Mouse (Mus musculus) kidney, postnatal 4 days (tissue): ENCODE results near the gene Gm20388.

Source experiments
- DNase-seq, 2 experiments: peaks; one replicate each; pipeline ENCODE4 v3.0.0; 2021; ENCODE audit warnings: mixed read lengths in 2 of 2

Gene Gm20388

DNA sequence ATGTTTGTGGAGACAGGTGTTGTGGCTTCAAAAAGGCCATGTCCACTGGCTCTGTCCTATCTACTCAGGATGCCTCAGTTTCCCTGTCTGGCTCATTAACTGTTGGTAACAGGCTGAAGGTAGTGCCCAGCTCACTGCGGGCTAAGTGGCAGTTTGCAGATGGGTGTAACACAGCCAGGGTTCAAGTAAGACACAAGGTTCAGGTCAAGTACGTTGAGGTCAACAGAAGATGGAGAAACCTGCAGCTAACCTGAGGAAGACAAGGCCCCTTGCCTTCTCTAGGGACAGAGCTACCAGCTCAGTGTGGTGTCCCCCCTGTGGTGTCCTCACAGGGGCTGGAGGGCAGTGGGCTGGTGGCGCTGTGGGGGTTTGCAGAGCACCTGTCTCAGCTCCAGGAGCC lies 1969.1 kb downstream of the Gm20388 start:
- no peak for DNase-seq

DNA sequence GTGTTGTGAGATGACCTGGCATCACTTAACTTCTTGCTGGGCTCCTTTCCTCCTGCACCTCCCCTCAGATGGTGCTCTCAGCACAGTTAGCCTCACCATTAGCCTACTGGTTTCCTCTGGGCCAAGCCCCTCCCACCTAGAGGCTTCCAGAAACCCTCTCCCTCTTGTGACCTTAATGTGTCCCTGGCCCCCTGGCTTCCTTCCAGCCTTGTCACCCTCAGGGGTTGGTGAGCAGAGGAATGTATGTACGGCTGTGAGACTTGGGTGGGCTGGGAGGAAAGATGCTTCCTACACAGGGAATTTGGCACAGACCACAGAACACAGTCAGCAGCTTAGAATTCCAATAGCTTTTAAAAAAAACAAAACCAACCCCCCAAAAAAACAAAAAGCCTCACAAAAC lies 1970.2 kb downstream of the Gm20388 start:
- DNase-seq, result peak; percentile 57 to 64

DNA sequence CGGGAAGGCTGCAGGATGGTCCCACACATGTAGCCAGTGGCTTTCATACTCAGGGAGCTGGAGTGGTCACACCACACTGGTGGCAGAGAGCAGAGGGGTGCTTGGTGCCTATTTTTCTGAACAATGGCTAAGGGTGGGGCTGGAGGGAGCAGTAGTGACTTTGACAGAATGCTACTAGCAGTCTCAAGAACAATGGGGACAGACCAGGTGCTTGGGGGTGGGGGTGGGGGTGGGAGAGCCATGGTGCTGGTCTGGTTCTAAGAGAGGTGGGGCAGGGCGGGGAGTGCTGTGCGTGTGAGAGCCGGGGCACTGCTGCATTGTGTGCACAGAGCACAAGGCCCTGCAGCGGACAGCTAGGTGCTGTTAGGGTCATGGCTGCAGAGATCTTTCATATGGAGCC lies 1971.3 kb downstream of the Gm20388 start:
- no peak for DNase-seq

DNA sequence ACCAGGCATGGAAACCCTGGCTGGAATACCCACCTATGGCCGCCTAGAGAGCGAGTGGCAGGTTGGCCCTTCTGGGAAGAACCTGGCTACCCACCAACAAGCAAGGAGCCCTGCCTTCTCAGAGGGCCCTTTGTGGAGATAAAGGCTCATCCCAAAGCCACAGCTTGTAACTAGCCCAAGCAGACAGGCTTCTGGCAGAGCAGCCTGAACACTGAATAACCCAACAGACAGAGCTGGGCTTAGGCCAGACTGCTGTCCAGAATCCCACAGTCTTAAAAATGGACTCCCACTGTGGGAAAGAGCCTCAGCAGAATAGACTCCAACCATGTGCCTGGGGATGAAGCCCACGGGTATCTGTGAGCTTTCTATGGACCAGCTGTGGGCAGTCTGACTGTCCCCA lies 1973.5 kb downstream of the Gm20388 start:
- DNase-seq, result no peak

DNA sequence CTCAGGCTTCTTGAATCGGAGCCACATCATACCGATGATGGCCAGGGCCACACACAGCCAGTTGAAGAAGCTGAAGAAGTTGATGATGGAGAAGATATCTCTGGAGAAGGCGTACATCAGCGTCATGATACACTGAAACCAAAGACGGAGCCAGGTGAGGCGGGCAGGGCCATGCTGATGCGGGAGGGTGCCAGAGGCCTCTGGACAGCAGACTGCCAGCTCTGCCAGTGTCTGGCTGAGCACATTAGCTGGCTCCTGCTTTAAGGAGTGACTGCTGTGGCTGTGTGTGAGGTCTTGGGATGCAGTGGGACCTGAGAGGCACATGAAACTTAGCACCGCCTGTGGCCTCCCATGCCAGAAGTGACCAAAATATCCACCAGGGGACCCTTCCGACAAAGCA lies 1974.4 kb downstream of the Gm20388 start:
- DNase-seq, result no peak

DNA sequence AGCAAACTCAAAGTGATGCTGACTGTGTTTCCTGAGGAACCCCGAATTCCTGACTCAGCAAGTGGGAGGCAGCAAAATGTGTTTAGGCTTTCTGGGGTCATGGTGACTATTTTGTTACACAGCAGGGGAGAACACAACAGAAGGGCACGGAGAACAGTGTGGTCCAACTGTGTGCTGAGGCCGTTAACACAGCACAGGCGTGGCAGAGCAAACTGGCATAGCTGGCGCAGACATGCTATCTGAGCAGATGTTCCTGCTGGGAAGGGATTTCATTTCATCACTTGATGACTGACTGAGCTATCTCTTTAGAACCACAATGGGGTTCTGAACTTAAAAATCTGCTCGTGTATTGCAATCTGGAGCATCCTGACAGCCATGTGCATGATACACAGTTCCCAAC lies 1974.8 kb downstream of the Gm20388 start:
- no peak for DNase-seq

DNA sequence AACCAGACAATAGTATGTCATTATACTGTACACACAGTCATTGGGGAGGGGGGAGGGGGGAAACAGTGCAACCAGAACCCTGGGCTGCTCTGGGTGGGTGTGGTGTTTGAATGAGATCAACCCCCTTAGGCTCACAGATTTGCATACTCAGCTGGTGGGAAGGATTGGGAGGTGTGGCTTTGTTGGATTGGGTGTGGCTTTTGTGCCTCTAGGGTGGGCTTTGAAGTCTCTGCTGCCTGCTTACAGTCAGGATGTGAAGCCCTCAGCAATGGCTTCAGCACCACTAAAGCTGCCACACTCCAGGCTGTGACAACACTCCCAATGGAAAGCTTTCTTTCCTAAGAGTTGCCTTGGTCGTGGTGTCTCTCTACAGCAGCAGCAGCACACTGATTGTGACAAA lies 1976.9 kb downstream of the Gm20388 start:
- DNase-seq, result no peak

DNA sequence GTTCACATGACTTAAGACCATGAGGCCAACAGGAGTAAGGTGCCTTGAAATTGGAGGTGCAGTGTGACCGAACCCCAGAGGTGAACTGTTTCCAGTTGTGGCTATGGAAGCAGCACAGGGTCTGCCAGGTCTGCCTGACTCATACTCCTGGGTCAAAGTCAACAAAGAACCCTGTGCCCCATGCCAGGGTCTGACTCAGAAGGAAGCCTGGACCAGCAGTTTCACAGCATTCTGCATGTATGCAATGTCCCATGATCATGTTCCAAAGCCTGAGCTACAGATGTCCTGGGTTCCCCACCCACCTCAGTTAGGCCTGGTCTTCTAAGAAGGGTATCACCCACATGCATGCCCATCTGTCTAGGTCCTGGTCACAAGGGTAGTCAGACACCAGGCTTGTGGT lies 1978.7 kb downstream of the Gm20388 start:
- DNase-seq, result no peak

DNA sequence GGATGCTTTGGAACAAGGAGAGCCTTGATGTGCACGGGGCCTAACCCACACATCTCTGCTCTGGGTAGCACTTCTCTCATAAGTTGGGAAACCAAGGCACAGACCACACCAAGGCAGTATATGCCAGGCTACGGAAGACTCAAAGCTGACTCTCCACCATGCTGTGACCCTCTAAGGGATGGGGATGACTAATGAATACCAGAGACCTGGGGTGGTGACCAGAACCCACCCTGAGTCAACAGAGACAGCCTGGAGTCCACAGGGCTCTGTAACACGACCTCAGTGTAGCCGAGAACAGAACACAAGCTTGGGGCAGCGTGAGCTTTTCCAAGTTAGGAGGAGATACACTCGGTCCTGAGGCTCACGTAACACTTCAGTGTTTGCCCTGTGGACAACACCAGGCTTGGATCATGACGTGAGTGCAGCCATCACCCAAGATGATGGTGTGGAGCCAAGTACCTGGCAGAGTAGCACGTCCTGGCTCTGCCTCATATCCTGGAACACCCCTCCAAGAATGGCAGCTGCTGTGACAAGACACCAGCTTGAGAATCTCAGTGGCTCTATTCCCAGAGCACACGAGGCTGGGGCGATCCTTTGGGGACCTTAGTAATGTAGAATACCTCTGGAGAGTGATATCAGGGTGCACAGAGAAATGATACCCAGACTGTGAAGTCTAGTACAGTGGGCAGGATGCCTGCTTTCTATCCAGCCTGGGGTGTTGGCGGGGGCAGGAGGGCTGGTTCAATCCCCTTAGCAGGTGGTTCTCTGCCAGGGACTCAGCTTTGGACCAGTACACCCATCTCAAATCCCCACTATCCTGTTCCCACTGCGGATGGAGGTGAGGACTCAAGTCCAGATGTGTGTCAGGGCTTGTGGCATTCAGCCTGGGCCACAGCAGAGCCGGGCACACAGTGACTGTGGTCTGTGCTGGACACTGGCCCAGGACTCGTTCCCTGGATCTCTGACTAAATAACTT lies 1979.5 kb downstream of the Gm20388 start:
- DNase-seq, result no peak

DNA sequence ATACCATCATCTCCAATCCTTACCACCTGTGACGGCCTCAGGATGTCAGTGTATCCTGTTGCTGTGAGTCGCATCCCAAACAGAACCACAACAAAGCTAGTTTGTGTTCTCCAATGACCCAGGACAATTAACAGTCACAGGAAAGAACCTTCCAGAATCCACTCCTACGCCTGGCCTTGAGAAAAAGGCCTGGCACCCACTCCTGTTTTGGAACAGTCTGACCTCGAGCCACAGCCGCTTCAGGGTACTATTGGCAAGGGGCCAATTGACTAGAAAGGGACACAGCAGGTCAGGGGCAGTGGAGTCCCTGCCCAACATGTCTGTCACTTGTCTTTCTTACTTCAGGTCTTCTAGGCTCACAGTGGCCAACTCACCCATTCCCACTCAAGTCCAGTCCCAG lies 1982.2 kb downstream of the Gm20388 start:
- DNase-seq, result no peak

DNA sequence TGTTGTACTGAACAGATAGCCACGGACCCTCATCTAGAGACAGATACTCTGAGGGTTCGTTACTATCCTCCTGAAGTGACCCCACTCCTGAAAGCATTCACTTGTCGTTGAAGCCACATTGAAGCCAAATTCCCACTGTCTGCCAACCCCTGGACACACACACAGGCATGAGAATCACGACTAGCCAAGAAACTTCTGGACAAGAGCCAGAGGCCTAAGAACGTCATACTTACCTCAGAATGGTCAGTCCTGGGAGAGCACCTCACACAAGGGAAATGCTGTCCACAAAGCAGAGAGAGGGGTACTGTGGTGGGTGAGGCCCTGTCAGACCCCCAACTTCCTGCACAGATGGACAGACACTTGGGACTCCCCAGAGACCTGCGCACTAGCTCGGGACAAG lies 1985.3 kb downstream of the Gm20388 start:
- no peak for DNase-seq

DNA sequence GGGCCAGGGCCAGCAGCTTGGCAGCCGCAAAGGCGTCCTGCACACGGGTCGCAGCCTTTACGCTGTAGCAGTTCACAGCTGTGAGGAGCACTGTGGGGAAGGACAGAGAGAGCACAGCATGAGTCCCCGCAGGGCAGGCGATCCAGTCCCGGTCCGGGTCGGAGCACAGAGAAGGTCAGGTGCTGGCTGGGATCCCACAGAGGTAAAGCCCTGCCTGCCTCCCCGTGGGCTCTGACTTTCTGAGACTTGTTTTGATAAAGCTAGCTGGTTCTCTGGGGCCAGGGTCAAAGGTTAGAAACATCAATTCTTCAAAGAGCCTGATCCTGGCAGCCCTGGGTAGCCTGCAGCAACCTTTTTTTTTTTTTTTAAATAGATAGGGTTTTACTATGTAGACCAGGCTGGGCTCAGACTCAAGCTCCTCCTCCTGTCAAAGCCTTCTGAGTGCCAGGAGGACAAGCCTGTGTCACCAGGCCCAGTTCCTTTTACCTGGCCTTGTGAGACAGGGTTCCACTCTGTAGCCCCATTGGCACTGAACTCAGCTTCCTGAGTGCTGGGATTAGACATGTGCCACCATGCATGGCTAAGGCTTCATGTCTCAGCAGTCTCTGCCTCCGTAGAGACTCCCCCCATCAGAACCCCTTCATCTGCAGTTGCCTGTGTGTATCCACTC lies 1986.0 kb downstream of the Gm20388 start:
- DNase-seq, result no peak

DNA sequence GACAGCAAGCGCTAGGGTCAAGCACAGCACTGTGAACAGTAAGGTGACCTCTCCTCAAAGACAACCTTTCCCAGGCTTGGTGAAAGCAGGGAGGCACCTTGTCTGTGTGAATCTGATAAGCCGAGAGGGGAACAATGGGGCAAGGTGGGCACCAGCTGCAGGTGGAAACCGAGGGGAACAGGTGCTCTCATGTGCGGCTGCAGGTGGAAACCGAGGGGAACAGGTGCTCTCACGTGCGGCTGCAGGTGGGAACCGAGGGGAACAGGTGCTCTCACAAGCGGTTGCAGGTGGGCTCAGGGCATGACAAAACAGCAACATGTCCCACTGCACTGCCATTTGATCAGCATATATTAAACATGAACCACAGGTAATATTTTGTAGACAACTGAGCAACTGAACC lies 1986.6 kb downstream of the Gm20388 start:
- no peak for DNase-seq

DNA sequence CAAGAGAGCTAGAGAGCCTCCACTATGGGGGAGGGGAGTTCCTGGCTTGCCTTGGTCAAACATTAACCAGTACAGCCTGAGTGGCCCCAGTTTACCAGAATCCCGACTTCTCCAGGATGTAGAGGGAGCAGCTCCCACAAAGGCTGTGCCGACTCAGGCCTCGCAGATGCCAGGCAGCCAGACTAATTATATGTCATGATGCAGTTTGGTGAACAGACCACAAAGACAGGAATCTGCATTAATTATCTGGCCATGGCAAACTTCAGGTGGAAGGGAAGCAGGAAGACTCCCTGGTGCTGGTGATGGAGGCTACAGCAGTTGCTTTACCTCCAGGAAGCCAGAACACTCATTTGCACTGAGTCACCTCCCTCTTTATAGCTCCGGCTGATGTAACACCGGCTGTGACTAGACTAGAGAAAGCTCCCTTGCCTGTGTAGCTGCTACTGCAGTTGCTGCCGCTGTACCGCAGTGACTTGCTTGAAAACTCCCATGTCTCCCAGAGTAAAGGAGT lies 1987.3 kb downstream of the Gm20388 start:
- peak; percentile 65 to 75 for DNase-seq

DNA sequence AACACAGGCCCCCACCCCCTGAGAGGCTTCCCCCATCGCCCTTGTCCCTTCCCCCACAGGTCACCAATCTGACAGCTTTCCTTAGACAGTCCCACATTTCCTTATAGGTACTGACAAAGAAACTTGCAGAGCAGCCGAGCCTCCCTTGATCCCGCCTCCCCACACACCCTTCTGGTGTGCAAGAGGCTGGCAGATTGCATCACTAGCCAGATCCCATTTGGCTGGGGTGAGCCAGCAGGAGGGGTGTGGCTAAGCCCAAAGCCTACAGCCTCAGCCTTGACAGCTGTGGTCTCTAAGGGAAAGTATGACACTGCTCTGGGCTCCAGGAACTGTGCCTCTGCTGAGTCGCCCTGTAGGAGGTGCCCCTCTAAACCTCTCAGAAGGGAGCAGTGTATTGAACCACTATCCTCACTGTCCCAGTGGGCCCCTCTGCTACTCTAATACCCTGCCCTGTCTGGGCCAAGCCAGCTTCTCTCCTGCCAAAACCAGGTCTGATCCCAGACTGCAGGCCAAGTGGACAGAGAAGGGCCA lies 1987.8 kb downstream of the Gm20388 start:
- peak; percentile 68 to 80 for DNase-seq

DNA sequence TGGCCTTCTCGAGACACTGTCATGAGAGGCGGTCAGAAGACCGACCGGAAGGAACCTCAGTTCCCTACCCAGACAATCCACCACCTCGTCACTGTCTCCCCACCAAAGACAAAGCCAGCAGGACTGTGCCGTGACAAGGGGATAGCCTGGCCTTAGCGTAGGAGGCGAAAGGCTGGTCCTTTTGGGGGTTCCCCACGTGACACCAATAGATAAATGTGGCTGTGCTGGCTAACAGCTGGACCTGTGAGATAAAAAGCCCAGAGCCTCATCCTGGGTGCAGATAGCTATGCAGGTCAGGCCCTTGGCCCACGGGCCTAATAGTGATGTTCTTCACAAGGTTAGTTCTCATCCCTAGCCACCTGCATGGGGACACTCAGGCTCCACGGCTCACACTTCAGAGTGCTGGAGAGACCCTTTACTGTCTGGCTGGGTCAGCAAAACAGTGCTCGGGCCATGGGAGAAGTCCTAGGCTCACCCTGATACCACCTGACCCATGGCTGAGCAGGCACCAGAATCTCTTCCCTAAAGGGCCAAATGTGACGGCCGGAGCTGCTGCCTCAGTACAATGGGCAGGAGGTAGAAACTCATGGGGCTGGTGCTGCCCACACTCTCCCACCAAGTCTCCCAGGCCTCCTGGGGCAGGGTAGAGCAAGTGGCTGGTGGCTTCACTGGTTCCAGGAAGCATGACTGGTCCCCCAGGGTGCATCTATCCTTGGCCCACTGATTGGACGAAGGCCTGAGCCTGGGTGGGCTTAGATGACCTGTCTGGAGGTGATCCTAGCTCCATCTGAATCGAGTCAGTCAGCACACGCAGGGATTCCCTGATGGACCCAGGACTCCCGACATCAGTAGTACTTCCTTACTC lies 1988.8 kb downstream of the Gm20388 start:
- no peak for DNase-seq

DNA sequence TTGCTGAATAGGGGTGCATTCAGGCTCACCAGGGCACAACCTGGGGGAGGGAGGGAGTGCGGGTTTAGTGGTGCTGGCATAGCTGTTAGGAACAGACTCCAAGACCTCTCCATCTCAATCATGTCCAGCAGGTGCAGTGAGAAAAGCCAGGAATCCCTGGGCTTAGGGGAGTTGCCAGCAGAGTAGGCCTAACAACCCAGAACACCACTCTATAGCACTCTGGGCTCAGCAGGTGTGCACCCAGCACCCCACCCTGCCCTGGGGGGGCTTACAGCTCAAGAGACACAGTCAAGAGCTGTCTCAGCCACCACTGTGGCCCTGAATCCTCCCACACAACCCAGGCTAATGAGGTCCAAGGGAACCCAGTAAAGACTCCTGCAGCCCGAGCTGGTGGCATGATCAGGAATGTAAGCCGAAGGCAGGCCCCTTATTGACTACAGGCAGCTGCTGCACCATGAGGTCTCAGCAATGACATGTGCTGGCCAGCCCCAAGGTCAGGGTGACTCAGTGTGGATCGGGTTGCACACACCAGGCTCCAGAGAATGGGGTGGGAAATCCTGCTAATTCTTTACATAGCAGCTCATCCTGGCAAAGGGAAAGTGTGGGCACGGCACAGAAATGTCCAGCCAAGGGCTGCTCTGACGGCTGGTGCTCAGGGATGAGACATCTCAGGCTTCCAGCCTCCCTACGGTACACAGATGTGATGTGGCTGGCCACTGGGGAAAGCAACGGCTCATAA lies 1991.0 kb downstream of the Gm20388 start:
- peak; percentile 21 to 55 for DNase-seq

DNA sequence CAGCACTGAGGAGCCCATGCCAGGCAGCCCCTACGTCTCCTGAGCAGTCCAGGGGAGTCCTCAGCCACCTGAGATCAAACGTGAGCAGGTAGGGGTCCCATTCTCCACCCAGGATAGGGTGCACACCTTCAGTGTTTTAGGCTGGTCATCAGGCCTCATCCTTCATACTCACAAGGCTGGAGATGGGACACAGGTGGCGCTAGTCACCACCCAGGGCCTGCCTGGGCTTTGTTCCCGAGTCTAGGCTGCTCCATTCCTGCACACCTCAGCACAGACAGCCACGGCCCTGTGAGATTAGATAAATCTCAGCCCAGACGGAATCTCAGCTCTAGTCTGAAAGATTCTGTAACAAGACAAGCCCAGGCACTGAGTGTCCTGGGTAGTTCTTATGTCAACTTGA lies 1993.3 kb downstream of the Gm20388 start:
- DNase-seq, result no peak

DNA sequence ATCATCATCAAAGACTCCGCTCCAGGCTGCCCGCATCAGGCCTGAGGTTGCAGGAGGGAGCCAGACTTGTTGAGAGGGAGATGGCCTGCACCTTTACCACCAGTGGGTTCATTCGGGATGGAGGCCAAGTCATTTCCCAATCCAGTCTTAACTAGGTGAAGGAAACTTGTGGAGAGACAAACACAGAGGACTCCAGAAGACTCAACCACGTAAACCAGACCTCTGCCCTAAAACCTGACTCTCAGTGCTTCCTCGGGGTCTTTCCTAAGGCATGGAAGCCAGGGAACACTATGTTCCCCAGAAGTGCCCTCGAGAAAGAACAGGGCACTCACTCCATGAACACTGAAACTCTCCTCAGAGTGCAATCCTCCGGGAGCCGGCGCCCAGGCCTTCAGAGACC lies 1994.4 kb downstream of the Gm20388 start:
- DNase-seq, result no peak

DNA sequence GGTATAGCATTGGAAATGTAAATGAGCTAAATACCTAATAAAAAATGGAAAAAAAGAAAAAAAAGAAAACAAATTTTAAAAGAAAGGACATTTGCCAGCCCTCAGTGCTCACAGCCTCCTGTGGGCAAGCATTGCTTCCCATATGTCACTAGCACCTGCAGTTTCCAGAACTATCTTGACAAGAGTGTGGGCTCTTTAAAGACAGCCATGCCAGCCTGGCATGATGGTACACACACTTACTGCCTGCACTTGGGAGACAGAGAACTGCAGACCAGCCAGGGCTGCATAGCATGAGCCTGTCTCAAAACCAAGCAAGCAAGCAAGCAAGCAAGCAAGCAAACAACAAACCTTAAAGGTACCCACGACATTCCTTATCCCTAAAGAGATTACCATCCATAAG lies 1994.8 kb downstream of the Gm20388 start:
- DNase-seq, result no peak

DNA sequence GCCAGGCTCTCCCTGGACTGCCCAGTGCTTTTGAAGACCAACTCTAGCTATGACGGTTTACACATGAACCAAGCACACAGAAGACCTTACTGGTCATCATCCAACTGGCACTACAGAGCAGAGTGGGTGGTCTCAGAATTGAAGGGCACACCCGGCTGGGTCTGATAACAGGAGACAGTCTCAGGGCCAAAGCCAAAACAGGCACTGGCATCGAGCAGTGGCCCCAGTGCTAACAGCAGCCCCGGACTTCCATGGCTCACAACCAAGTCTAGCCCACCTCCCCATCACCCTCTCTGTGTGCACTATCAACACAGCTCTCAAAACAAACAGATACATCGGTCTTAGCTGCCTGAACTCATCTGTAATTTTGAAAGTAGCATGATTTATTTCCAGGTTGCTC lies 1995.2 kb downstream of the Gm20388 start:
- DNase-seq, result no peak
